Mouse (Mus musculus) limb, embryonic 11.5 days (tissue): ENCODE measurements around the gene Pou2f1. TPM values are rescaled to one million over a fixed set of nuclear protein-coding genes. Genes with fewer than 3 reads are reported as not detected.

Experiments
- ATAC-seq: fragments of 200-750 bp; cut with Nextera tagmentation; 2 replicates; pipeline ENCODE4 v1.8.0; 2017; ENCODE audit warnings: low read depth; ENCODE audit not compliant: insufficient number of reproducible peaks, low FRiP score, low TSS enrichment
- DNase-seq: peaks from one replicate; pipeline ENCODE4 v3.0.0-alpha.2; 2015; ENCODE audit warnings: low spot score
- H3K27ac ChIP-seq: fragments of 300-500 bp; sonication (generic); replicated peaks from 2 replicates; pipeline ENCODE4 v1.5.1; 2014; ENCODE audit warnings: low read depth, mild to moderate bottlenecking, low read length
- H3K27me3 ChIP-seq: fragments of 300-500 bp; sonication (generic); 2 replicates; pipeline ENCODE4 v1.6.1; 2014; ENCODE audit warnings: mild to moderate bottlenecking, low read length, mixed read lengths; ENCODE audit not compliant: control insufficient read depth, insufficient read depth
- H3K36me3 ChIP-seq: fragments of 300-500 bp; sonication (generic); 2 replicates; pipeline ENCODE4 v1.6.1; 2014; ENCODE audit warnings: mild to moderate bottlenecking, low read length, moderate library complexity, mixed read lengths; ENCODE audit not compliant: control insufficient read depth, insufficient read depth
- H3K4me1 ChIP-seq: fragments of 300-500 bp; sonication (generic); 2 replicates; pipeline ENCODE4 v1.6.1; 2014; ENCODE audit warnings: low read length, mixed read lengths; ENCODE audit not compliant: control insufficient read depth, insufficient read depth
- H3K4me2 ChIP-seq: fragments of 300-500 bp; sonication (generic); 2 replicates; pipeline ENCODE4 v1.6.1; 2014; ENCODE audit warnings: low read depth, mild to moderate bottlenecking, moderate library complexity; ENCODE audit not compliant: severe bottlenecking
- H3K4me3 ChIP-seq: fragments of 300-500 bp; sonication (generic); 2 replicates; pipeline ENCODE4 v1.5.1; 2014; ENCODE audit warnings: low read depth, low read length
- H3K9ac ChIP-seq: fragments of 300-500 bp; sonication (generic); 2 replicates; pipeline ENCODE4 v1.6.1; 2014; ENCODE audit warnings: mild to moderate bottlenecking, low read length
- H3K9me3 ChIP-seq: fragments of 300-500 bp; sonication (generic); 2 replicates; pipeline ENCODE4 v1.6.1; 2016; ENCODE audit warnings: low read length; ENCODE audit not compliant: control insufficient read depth
- WGBS: fragments of 180-500 bp; shearing (Covaris S2); extraction: QIAGEN DNeasy Blood & Tissue Kit; methylation state at CpG from one replicate; pipeline ENCODE4 v1.1.7; 2014; 5-methylcytosine and 5-hydroxymethylcytosine counted together
- polyA plus RNA-seq: library from polyadenylated mRNA; unstranded; fragments of >200 nt; fragmentation: Nextera tagmentation; extraction: Ambion mirVana; gene quantifications from 2 replicates; pipeline ENCODE4 v1.2.1, GENCODE M21; 2014

Gene Pou2f1
- polyA plus RNA-seq, 1 experiment from 2014 or later: 33.7 TPM

- Histone ChIP-seq H3K9ac (no peak overlapping the region), H3K4me1 (peaks cover 36% of the 10 kb centered on the region), H3K27ac (peak overlapping the region; percentile 65), H3K9me3 (no peaks in the 10 kb centered on the region), H3K4me2 (peak overlapping the region; percentile 33), H3K27me3 (no peaks in the 10 kb centered on the region), H3K4me3 (no peak overlapping the region), H3K36me3 (no peaks in the 10 kb centered on the region)
- DNase-seq (peak; percentile 61), ATAC-seq (no peak)
- 15% methylated on average over 17 of the region's 17 CpGs for WGBS
Measured at GRCm38 (mm10) chr1:165833910-165834632, 168.4 kb downstream of the Pou2f1 start.

GRCm38 (mm10) chr1:165833244-165833643 lies 169.2 kb downstream of the Pou2f1 start:
- Histone ChIP-seq H3K4me1 (peaks cover 36% of the 10 kb centered on the region), H3K4me2 (no peak overlapping the region), H3K9me3 (no peaks in the 10 kb centered on the region), H3K4me3 (no peak overlapping the region), H3K27ac (no peak overlapping the region), H3K27me3 (no peaks in the 10 kb centered on the region), H3K36me3 (no peaks in the 10 kb centered on the region), H3K9ac (no peak overlapping the region)
- ATAC-seq (no peak), DNase-seq (no peak)
- 25% methylated on average over 4 of the region's 4 CpGs for WGBS

- Histone ChIP-seq H3K36me3 (no peaks in the 10 kb centered on the region), H3K4me2 (no peak overlapping the region), H3K9me3 (no peaks in the 10 kb centered on the region), H3K27ac (no peak overlapping the region), H3K9ac (no peak overlapping the region), H3K4me3 (no peak overlapping the region), H3K4me1 (peaks cover 10% of the 10 kb centered on the region; the same call in 1 of the 2 replicates), H3K27me3 (no peaks in the 10 kb centered on the region)
- DNase-seq (no peak), ATAC-seq (no peak)
- WGBS: 90% methylated on average over 5 of the region's 5 CpGs
Measured at GRCm38 (mm10) chr1:165829890-165830289, 172.6 kb downstream of the Pou2f1 start.

GRCm38 (mm10) chr1:165828615-165829014 lies 173.9 kb downstream of the Pou2f1 start:
- Histone ChIP-seq H3K27ac (no peak overlapping the region), H3K9ac (no peak overlapping the region), H3K27me3 (no peaks in the 10 kb centered on the region), H3K9me3 (no peaks in the 10 kb centered on the region), H3K4me2 (no peak overlapping the region), H3K36me3 (no peaks in the 10 kb centered on the region), H3K4me1 (no peaks in the 10 kb centered on the region), H3K4me3 (no peak overlapping the region)
- 94% methylated on average over 6 of the region's 6 CpGs for WGBS
- ATAC-seq (no peak), DNase-seq (no peak)

- no peak for DNase-seq
- Histone ChIP-seq H3K36me3 (no peaks in the 10 kb centered on the region), H3K4me3 (no peak overlapping the region), H3K4me1 (no peaks in the 10 kb centered on the region), H3K9ac (no peak overlapping the region), H3K27me3 (no peaks in the 10 kb centered on the region), H3K4me2 (no peak overlapping the region), H3K9me3 (no peaks in the 10 kb centered on the region), H3K27ac (no peak overlapping the region)
- 93% methylated on average over 5 of the region's 5 CpGs for whole genome bisulfite sequencing
- ATAC-seq: no peak
Measured at GRCm38 (mm10) chr1:165828173-165828572, 174.3 kb downstream of the Pou2f1 start.

GRCm38 (mm10) chr1:165822031-165822430 lies 180.4 kb downstream of the Pou2f1 start:
- no peaks in the 10 kb centered on the region for H3K27me3 ChIP-seq
- no peaks in the 10 kb centered on the region for H3K9me3 ChIP-seq
- no peak overlapping the region for H3K4me2 ChIP-seq
- DNase-seq: no peak
- no peak overlapping the region for H3K4me3 ChIP-seq
- WGBS: 98% methylated on average over 2 of the region's 2 CpGs
- H3K36me3 ChIP-seq: no peaks in the 10 kb centered on the region
- H3K9ac ChIP-seq: no peak overlapping the region
- H3K4me1 ChIP-seq: peaks cover 4% of the 10 kb centered on the region; the same call in 1 of the 2 replicates
- H3K27ac ChIP-seq: no peak overlapping the region
- ATAC-seq: no peak

- 87% methylated on average over 4 of the region's 4 CpGs for WGBS
- H3K36me3 ChIP-seq: no peaks in the 10 kb centered on the region
- DNase-seq: no peak
- H3K27ac ChIP-seq: no peak overlapping the region
- no peaks in the 10 kb centered on the region for H3K9me3 ChIP-seq
- H3K4me2 ChIP-seq: no peak overlapping the region
- no peak for ATAC-seq
- no peaks in the 10 kb centered on the region for H3K27me3 ChIP-seq
- H3K4me3 ChIP-seq: no peak overlapping the region
- no peak overlapping the region for H3K9ac ChIP-seq
- H3K4me1 ChIP-seq: peaks cover 15% of the 10 kb centered on the region
Measured at GRCm38 (mm10) chr1:165819147-165819546, 183.3 kb downstream of the Pou2f1 start.

GRCm38 (mm10) chr1:165818145-165818860 lies 184.2 kb downstream of the Pou2f1 start:
- H3K4me1 ChIP-seq: peaks cover 20% of the 10 kb centered on the region
- H3K27me3 ChIP-seq: no peaks in the 10 kb centered on the region
- H3K4me3 ChIP-seq: no peak overlapping the region
- no peaks in the 10 kb centered on the region for H3K36me3 ChIP-seq
- 38% methylated on average over 8 of the region's 8 CpGs for WGBS
- H3K27ac ChIP-seq: no peak overlapping the region
- H3K4me2 ChIP-seq: no peak overlapping the region
- no peak for ATAC-seq
- no peak for DNase-seq
- no peak overlapping the region; the same call in 1 of the 2 replicates for H3K9ac ChIP-seq
- H3K9me3 ChIP-seq: no peaks in the 10 kb centered on the region
